Mouse (Mus musculus) midbrain, embryonic 10.5 days (tissue): Measurements from ENCODE around the gene Hrh1. TPM values are rescaled to one million over a fixed set of nuclear protein-coding genes. Genes with fewer than 3 reads are reported as not detected.

Experiments used
- DNase-seq: peaks from one replicate; pipeline ENCODE4 v3.0.0-alpha.2; 2017; ENCODE audit warnings: low spot score
- H3K27ac ChIP-seq: fragments of 300-500 bp; sonication (generic); replicated peaks from 2 replicates; pipeline ENCODE4 v1.5.1; 2016; ENCODE audit warnings: mild to moderate bottlenecking
- H3K27me3 ChIP-seq: fragments of 300-500 bp; sonication (generic); 2 replicates; pipeline ENCODE4 v1.6.1; 2016; ENCODE audit warnings: low read depth, mild to moderate bottlenecking; ENCODE audit not compliant: poor library complexity, severe bottlenecking
- H3K36me3 ChIP-seq: fragments of 300-500 bp; sonication (generic); 2 replicates; pipeline ENCODE4 v1.6.1; 2016; ENCODE audit warnings: mild to moderate bottlenecking, moderate library complexity
- H3K4me1 ChIP-seq: fragments of 300-500 bp; sonication (generic); 2 replicates; pipeline ENCODE4 v1.6.1; 2016
- H3K4me3 ChIP-seq: fragments of 300-500 bp; sonication (generic); 2 replicates; pipeline ENCODE4 v1.5.1; 2016; ENCODE audit warnings: mild to moderate bottlenecking, moderate library complexity
- H3K9me3 ChIP-seq: fragments of 300-500 bp; sonication (generic); replicated peaks from 2 replicates; pipeline ENCODE4 v1.6.1; 2016; ENCODE audit warnings: mild to moderate bottlenecking
- WGBS: fragments of 180-500 bp; shearing (Covaris S2); methylation state at CpG from one replicate; pipeline ENCODE4 v1.1.7; 2016; 5-methylcytosine and 5-hydroxymethylcytosine counted together
- polyA plus RNA-seq: library from polyadenylated mRNA; unstranded; fragments of >200 nt; fragmentation: Nextera tagmentation; extraction: Ambion mirVana; gene quantifications from 2 replicates; pipeline ENCODE4 v1.2.1, GENCODE M21; 2016

The Hrh1 gene
- polyA plus RNA-seq = 0.04 and 0.15 TPM in 2 replicates

DNA sequence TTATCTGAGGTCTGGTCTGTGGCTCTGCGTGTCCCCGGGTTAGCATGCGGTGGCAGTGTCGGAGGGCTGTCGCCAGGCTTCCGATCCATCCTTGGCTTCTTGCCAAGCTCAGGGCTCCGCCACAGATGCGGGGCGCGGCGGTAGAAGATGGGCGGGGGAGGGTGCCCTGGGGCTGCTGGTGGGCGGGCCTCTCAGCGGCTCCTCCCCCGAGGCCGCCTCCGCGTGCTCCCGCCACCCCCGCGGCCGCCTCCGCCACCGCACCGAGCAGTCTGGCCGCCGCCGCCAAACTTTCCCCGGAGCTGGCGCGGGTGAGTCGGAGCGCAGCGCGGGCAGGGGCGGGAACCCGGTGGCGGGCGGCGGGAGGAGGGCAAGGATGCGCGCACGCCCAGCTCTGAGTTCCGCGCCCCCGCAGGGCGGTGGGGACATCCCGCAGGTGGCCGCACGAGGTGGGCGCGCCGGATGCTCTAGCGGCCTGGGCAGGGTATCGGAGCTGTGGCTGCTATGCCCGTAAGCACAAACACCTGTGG lies at the start of gene Hrh1:
Gene Hrh1 (plus strand): TSS at position 246 of the 527 bp plus-strand sequence.
- WGBS = under 1% methylated on average over 56 of the region's 56 CpGs
- peak; percentile 56 for DNase-seq
- no peaks in the 10 kb centered on the region for H3K36me3 ChIP-seq
- H3K9me3 ChIP-seq = no peaks in the 10 kb centered on the region
- peak within 1 kb of the TSS; percentile 72 for H3K4me3 ChIP-seq
- peaks cover 71% of the 10 kb centered on the region for H3K27me3 ChIP-seq
- peak within 1 kb of the TSS; percentile 72 for H3K27ac ChIP-seq
- H3K4me1 ChIP-seq = peaks cover 25% of the 10 kb centered on the region

DNA sequence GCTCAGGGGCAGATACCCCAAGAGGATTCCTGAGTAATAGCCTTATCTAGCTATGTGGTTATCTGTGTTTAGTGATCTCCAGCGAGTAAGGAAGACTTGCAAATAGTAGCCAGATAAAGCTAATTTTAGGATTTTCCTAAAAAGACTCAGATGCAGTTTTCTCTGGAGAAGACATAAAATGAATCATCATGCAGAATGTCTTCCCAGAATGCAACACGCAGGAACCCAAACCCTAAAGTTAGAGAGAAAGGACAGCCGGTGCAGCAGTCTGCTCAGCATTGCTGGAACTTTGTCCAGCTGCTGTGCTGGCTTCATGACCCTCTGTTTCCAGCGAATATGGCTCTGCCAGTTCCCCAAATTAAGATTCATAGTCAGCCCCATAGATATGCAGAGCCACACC lies 43.1 kb upstream of the Hrh1 start:
- DNase-seq = no peak
- peaks cover 6% of the 10 kb centered on the region for H3K4me1 ChIP-seq

GRCm38 (mm10) chr6:114358171-114358570 lies 39.6 kb upstream of the Hrh1 start:
- WGBS = 81% methylated on average over 3 of the region's 3 CpGs
- DNase-seq = no peak
- Histone ChIP-seq H3K27ac (no peak overlapping the region), H3K9me3 (no peaks in the 10 kb centered on the region), H3K36me3 (no peaks in the 10 kb centered on the region), H3K27me3 (no peaks in the 10 kb centered on the region), H3K4me1 (peaks cover 6% of the 10 kb centered on the region), H3K4me3 (no peak overlapping the region)

More for the DNA sequence above, 43.1 kb upstream of the Hrh1 start:
- WGBS = 87% methylated on average over 4 of the region's 4 CpGs
- H3K27ac ChIP-seq = no peak overlapping the region
- no peaks in the 10 kb centered on the region for H3K27me3 ChIP-seq
- no peaks in the 10 kb centered on the region for H3K36me3 ChIP-seq
- no peak overlapping the region for H3K4me3 ChIP-seq
- no peaks in the 10 kb centered on the region for H3K9me3 ChIP-seq

DNA sequence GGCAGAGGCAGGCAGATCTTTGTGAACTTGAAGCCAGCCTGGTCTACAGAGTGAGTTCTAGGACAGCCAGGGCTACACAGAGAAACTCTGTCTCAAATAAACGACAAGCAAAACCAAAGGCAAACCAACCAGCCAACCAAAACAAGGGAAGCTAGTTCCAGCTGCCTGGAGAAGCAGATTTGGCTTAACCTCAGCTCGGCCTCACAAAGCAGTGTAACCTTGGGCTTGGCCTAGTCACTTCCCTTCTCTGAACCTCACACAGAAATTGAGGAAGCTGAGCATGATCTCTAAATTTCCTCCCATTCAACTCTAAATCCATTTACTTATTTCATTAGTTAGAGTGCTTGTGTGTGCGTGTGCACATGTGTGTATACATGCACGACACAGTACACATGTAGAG lies 35.4 kb upstream of the Hrh1 start:
- DNase-seq = no peak
- Histone ChIP-seq H3K9me3 (no peaks in the 10 kb centered on the region), H3K36me3 (no peaks in the 10 kb centered on the region), H3K27ac (no peak overlapping the region), H3K4me1 (peaks cover 4% of the 10 kb centered on the region; the same call in 1 of the 2 replicates), H3K27me3 (no peaks in the 10 kb centered on the region), H3K4me3 (no peak overlapping the region)
- 80% methylated on average over 4 of the region's 4 CpGs for WGBS

DNA sequence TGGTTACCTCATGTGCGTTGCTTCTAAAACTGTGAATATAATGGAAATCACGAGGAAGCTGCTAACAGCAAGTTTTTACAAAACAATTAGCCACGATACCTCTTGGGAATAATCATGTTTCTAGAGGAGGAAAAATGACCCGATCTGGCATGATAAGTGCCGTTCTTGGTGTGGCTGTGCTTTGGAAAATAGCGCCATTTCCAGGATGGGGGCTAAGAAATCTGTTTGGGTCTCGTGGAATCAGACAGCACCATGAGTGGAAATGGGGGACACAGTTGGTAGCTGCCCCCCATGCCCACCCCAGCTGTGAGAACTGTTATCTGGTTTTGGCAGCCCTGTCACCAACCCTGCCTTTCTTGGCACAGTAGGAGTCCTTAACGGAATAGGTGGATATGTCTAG lies 34.0 kb upstream of the Hrh1 start:
- DNase-seq = no peak
- no peak overlapping the region for H3K4me3 ChIP-seq
- 87% methylated on average over 8 of the region's 8 CpGs for WGBS

DNA sequence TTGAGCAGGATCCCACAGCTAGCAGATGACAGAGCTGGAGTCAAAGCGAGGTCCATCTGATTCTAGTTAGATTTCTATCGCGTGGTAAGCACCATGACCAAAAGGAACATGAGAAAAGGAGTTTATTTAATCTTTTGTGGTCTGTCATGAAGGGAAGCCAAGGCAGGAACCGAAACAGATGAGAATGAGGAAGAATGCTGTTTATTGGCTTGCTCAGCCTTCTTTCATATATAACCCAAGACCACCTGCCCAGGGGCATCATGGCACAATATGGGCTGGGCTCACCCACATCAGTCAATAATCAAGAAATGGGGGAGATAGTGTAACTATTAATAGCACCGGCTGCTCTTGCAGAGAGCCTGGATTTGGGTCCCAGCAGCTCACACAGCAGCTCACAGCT lies 33.0 kb upstream of the Hrh1 start:
- WGBS = 86% methylated on average over 5 of the region's 5 CpGs
- no peak for DNase-seq
- no peaks in the 10 kb centered on the region for H3K36me3 ChIP-seq
- H3K4me1 ChIP-seq = peaks cover 4% of the 10 kb centered on the region; the same call in 1 of the 2 replicates
- H3K27ac ChIP-seq = no peak overlapping the region
- no peaks in the 10 kb centered on the region for H3K9me3 ChIP-seq
- no peak overlapping the region for H3K4me3 ChIP-seq
- H3K27me3 ChIP-seq = no peaks in the 10 kb centered on the region

More for the DNA sequence above, 34.0 kb upstream of the Hrh1 start:
- H3K27me3 ChIP-seq = no peaks in the 10 kb centered on the region
- H3K9me3 ChIP-seq = no peaks in the 10 kb centered on the region
- H3K27ac ChIP-seq = no peak overlapping the region
- no peaks in the 10 kb centered on the region for H3K36me3 ChIP-seq
- peaks cover 4% of the 10 kb centered on the region; the same call in 1 of the 2 replicates for H3K4me1 ChIP-seq

DNA sequence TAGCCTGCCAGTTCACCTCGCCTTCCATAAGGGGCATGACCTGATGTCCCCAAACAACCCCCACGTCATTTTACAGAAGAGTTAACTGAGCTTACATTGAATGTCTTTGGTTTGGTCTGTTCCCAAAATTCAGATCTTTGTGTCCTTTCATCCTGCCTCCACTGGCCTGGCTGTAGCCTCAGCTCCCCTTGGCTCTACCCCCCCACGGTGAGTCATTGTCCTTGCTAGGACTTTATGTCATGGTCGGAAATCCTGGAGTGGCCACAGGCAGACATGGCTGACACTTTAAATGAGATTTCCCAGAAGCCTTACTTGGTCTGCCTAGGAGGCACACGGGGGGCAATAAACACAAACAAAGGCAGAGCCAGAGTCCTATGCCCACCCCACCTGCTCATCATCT lies 31.5 kb upstream of the Hrh1 start:
- WGBS = 76% methylated on average over 5 of the region's 5 CpGs
- Histone ChIP-seq H3K4me1 (peaks cover 4% of the 10 kb centered on the region; the same call in 1 of the 2 replicates), H3K27ac (no peak overlapping the region), H3K36me3 (no peaks in the 10 kb centered on the region), H3K9me3 (no peaks in the 10 kb centered on the region), H3K4me3 (no peak overlapping the region), H3K27me3 (no peaks in the 10 kb centered on the region)
- no peak for DNase-seq

DNA sequence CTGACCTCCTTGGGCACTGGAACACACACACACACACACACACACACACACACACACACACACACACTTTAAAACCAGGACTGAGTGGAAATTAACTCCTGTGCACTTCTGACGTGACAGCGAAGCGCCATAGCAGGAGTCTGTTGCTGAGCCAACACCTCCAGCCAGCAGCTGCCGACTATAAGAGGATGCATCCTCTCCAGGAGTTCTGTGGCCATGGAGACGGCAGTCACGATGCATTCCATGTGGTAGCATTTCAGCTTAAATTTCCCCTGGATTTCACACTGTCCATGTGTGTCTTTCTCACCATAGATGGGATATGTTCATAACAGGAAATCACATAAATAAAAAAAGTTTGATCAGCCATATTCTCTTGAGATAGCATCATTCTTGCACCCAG lies 30.1 kb upstream of the Hrh1 start:
- Histone ChIP-seq H3K27me3 (no peaks in the 10 kb centered on the region), H3K4me1 (peaks cover 4% of the 10 kb centered on the region; the same call in 1 of the 2 replicates), H3K4me3 (no peak overlapping the region), H3K27ac (no peak overlapping the region), H3K9me3 (no peaks in the 10 kb centered on the region), H3K36me3 (no peaks in the 10 kb centered on the region)
- DNase-seq = no peak
- 71% methylated on average over 6 of the region's 6 CpGs for WGBS

- no peaks in the 10 kb centered on the region for H3K27me3 ChIP-seq
- 77% methylated on average over 6 of the region's 6 CpGs for WGBS
- no peaks in the 10 kb centered on the region for H3K36me3 ChIP-seq
- H3K4me1 ChIP-seq = peaks cover 4% of the 10 kb centered on the region; the same call in 1 of the 2 replicates
- H3K9me3 ChIP-seq = no peaks in the 10 kb centered on the region
- no peak overlapping the region for H3K4me3 ChIP-seq
- no peak overlapping the region for H3K27ac ChIP-seq
- no peak for DNase-seq
These were observed 29.5 kb upstream of the Hrh1 start for GRCm38 (mm10) chr6:114368196-114368595.

GRCm38 (mm10) chr6:114372741-114373140 lies 25.0 kb upstream of the Hrh1 start:
- H3K9me3 ChIP-seq = 0 out of 2 replicates have a peak, but pooled peaks cover 4% of the 10 kb centered on the region
- WGBS = 88% methylated on average over 7 of the region's 7 CpGs
- no peak for DNase-seq
- H3K4me3 ChIP-seq = no peak overlapping the region
- no peaks in the 10 kb centered on the region for H3K27me3 ChIP-seq
- H3K4me1 ChIP-seq = no peaks in the 10 kb centered on the region
- no peak overlapping the region for H3K27ac ChIP-seq
- H3K36me3 ChIP-seq = no peaks in the 10 kb centered on the region

DNA sequence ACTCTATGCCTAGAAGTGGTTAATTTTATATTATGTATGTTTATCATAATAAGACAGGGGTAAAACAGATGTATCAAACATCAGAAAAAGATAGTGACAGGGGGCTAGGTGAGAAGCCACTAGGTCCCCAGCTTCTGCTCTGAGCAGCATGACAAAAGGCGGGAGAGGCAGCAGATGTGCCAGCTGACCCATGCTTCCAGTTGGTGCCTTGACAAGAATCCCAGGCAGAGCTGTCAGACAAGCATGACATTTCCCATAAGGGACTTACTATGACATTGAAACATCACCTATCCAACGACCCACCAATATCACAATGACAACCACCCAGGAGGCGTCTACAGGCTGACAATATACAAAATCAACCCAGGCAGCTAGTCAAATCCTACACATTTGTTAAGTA lies 16.9 kb upstream of the Hrh1 start:
- no peaks in the 10 kb centered on the region for H3K36me3 ChIP-seq
- 0 out of 2 replicates have a peak, but pooled peaks cover 4% of the 10 kb centered on the region for H3K9me3 ChIP-seq
- no peaks in the 10 kb centered on the region for H3K27me3 ChIP-seq
- WGBS = 84% methylated on average over 3 of the region's 3 CpGs
- no peak overlapping the region for H3K4me3 ChIP-seq
- no peak for DNase-seq
- H3K4me1 ChIP-seq = no peaks in the 10 kb centered on the region
- H3K27ac ChIP-seq = no peak overlapping the region

GRCm38 (mm10) chr6:114387320-114387719 lies 10.4 kb upstream of the Hrh1 start:
- 80% methylated on average over 6 of the region's 6 CpGs for WGBS
- Histone ChIP-seq H3K36me3 (no peaks in the 10 kb centered on the region), H3K27me3 (no peaks in the 10 kb centered on the region), H3K9me3 (no peaks in the 10 kb centered on the region), H3K4me1 (no peaks in the 10 kb centered on the region), H3K27ac (no peak overlapping the region), H3K4me3 (no peak overlapping the region)
- no peak for DNase-seq

DNA sequence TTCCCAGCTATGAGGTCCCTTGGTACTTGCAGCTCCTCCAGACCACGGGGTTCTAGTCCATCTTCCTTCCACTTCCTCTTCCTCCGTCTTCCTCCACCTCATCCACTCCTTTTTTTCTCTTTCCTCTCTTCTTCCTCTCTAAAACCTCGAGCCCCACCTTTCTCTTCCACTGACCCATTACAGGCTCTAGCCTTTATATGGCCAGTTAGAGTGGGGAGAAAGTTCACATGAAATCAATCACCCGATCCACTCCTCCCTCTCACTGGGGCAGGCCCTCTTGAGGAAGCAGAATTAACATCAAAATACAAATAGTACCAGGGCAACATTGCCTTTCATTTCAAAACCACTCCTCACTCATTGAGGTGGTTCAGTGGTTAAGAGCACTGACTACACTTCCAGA lies 9.9 kb upstream of the Hrh1 start:
- Histone ChIP-seq H3K9me3 (no peaks in the 10 kb centered on the region), H3K27ac (no peak overlapping the region), H3K36me3 (no peaks in the 10 kb centered on the region), H3K27me3 (no peaks in the 10 kb centered on the region), H3K4me1 (no peaks in the 10 kb centered on the region), H3K4me3 (no peak overlapping the region)
- no peak for DNase-seq
- WGBS = 80% methylated on average over 4 of the region's 4 CpGs
